In the genomic region with DNA sequence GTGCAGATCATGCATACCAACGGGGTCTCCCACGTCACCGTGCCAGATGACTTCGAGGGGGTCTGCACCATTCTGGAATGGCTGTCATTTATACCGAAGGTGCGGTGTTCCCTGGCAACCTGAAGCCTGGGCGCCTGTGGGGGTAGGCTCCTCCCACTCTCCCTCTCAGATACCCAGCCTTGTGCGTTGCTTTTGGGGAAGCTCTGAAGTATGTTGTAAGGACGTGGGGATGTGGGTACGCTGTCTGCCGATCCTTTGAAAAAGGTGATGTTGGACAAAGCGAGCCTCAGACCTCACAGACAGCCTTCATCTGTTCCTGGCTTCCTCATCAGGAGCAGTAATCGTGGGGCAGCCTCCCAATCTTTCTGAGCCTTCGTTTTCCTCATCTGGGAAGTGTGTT, we compare ENCODE assay signal across 26 mouse cellular contexts. TPM values are rescaled to one million over a fixed set of nuclear protein-coding genes. Genes with fewer than 3 reads are reported as not detected.
DNase-seq lines count a peak whose midpoint lies in the region; ATAC-seq and TF ChIP-seq lines count a peak whose summit lies in the region.
"Had no signal": no experiment of that assay in that cellular context is flagged by ENCODE, and none has a peak within 500 bp of the region (broad histone marks: within the 10 kb centered on the region; RNA-seq: fewer than 3 reads in every experiment).

No protein-coding gene starts in this region.

- 0 out of 2 replicates have a peak, but pooled peaks have one; percentile 42 for ATAC-seq in common myeloid progenitor, adult 5-6 weeks (replicated peaks; ENCODE audit: low read depth, poor library complexity, severe bottlenecking)
- peak; percentile 87 for ATAC-seq in granulocyte monocyte progenitor cell, adult 5-6 weeks (replicated peaks; ENCODE audit: poor library complexity, severe bottlenecking)
- peak; percentile 35; the same call in 1 of the 2 replicates for ATAC-seq in megakaryocyte, adult 5-6 weeks (ENCODE audit: poor library complexity, severe bottlenecking)
- peak; percentile 77 for ATAC-seq in megakaryocyte progenitor cell, adult 5-6 weeks (replicated peaks; ENCODE audit: poor library complexity)
- ATAC-seq in forebrain, embryonic 16.5 days = no peak
- ATAC-seq: activated CD4-positive, CD25-positive, alpha-beta regulatory T cell, adult 4 months; CD4-positive, CD25-positive, alpha-beta regulatory T cell, adult 4 months; Patski had no signal

- no peaks in the 10 kb centered on the region for H3K9me3 ChIP-seq in forebrain, embryonic 16.5 days (ENCODE audit: control insufficient read depth, low read length)
- H3K9me3 ChIP-seq: G1E had no signal

- H3K36me3 ChIP-seq in forebrain, embryonic 16.5 days (ENCODE audit: control insufficient read depth, insufficient read depth) = no peaks in the 10 kb centered on the region
- H3K36me3 ChIP-seq: G1E had no signal

- H3K4me1 ChIP-seq in forebrain, embryonic 16.5 days (replicated peaks; ENCODE audit: control insufficient read depth, insufficient read depth, low read length) = no peaks in the 10 kb centered on the region
- H3K4me1 ChIP-seq in cerebellum, adult 2 months (ENCODE audit: control insufficient read depth, insufficient read depth, low read length) = no peaks in the 10 kb centered on the region

- no peak overlapping the region for H3K9ac ChIP-seq in forebrain, embryonic 16.5 days (replicated peaks; ENCODE audit: low read depth, low read length)

- DNase-seq in adrenal gland, postnatal 4 days (ENCODE audit: low spot score in 2 of 2) = no peak
- no peak for DNase-seq in cerebellum, adult 9-10 months
- no peak for DNase-seq in cerebellum, adult 2 months
- DNase-seq: adrenal gland, adult 2 months; adrenal gland, adult 8-10 months; adrenal gland, postnatal 10 days; adrenal gland, postnatal 14 days; adrenal gland, postnatal 25 days; adrenal gland, postnatal 36 days; B cell, adult 2 months; cerebellum, adult 11 months; cerebellum, adult 11-12 months; cerebellum, adult 18-20 months had no signal

- WGBS in forebrain, embryonic 16.5 days = 47% methylated on average over 14 of the region's 14 CpGs
- 36% methylated on average over 14 of the region's 14 CpGs for WGBS in cerebellum, adult 2 months

- H3K4me2 ChIP-seq in forebrain, embryonic 16.5 days (ENCODE audit: low read length) = no peak overlapping the region

- H3K27ac ChIP-seq in forebrain, embryonic 16.5 days (ENCODE audit: low read length) = no peak overlapping the region
- no peak overlapping the region for H3K27ac ChIP-seq in cerebellum, adult 2 months (ENCODE audit: insufficient read depth, low read length)

- TF ChIP-seq POLR2A in cerebellum, adult 2 months (IDR thresholded peaks at IDR 0.05; ENCODE audit: borderline replicate concordance, insufficient read depth, low read length) = no peak

- no peak for TF ChIP-seq CTCF in cerebellum, adult 2 months (IDR thresholded peaks at IDR 0.05; ENCODE audit: borderline replicate concordance, insufficient read depth, low read depth, low read length)

- no peak overlapping the region for H3K4me3 ChIP-seq in forebrain, embryonic 16.5 days (replicated peaks; ENCODE audit: low read length)
- H3K4me3 ChIP-seq in cerebellum, adult 2 months (replicated peaks; ENCODE audit: insufficient read depth, low read depth, low read length) = no peak overlapping the region

- no peaks in the 10 kb centered on the region for H3K27me3 ChIP-seq in forebrain, embryonic 16.5 days (replicated peaks; ENCODE audit: control insufficient read depth, insufficient read depth, low read length)
- no peaks in the 10 kb centered on the region for H3K27me3 ChIP-seq in cerebellum, adult 2 months (ENCODE audit: control insufficient read depth, insufficient read depth, low read length)
- H3K27me3 ChIP-seq: CH12.LX, Patski had no signal

RNA-seq across cellular contexts. Expression of a gene that starts 33.9 kb away (rescaled TPM):
- total RNA-seq in common myeloid progenitor, adult 5-6 weeks (2017) = not detected in 2 replicates
- not detected in 2 replicates for total RNA-seq in granulocyte monocyte progenitor cell, adult 5-6 weeks (2014; fragmentation: Nextera tagmentation)
- total RNA-seq in granulocyte monocyte progenitor cell, adult 5-6 weeks (2017) = not detected in 2 replicates
- not detected in 2 replicates for total RNA-seq in megakaryocyte, adult 5-6 weeks (2015)
- total RNA-seq in megakaryocyte, adult 5-6 weeks (2017) = not detected in 2 replicates
- not detected in 2 replicates for total RNA-seq in megakaryocyte progenitor cell, adult 5-6 weeks (2015)
- not detected in 2 replicates for total RNA-seq in megakaryocyte progenitor cell, adult 5-6 weeks (2017)
- not detected for total RNA-seq in adrenal gland, postnatal 4 days (2021)
- polyA plus RNA-seq in forebrain, embryonic 16.5 days (2015; fragmentation: Nextera tagmentation; extraction: Ambion mirVana) = 0.24 and 0.68 TPM in 2 replicates
- polyA plus RNA-seq in cerebellum, adult 2 months (2012; rRNA removed) = not detected in 2 replicates
- total RNA-seq: adrenal gland, adult 18-20 months; adrenal gland, adult 2 months; adrenal gland, adult 8-10 months; adrenal gland, postnatal 10 days; adrenal gland, postnatal 14 days; adrenal gland, postnatal 25 days; adrenal gland, postnatal 36 days; CH12.LX; MEL had no signal
- polyA plus RNA-seq: activated CD4-positive, CD25-positive, alpha-beta regulatory T cell, adult 4 months; adrenal gland, adult 2 months; C2C12; CD4-positive, CD25-positive, alpha-beta regulatory T cell, adult 4 months; G1E; Patski had no signal

RNA-seq across cellular contexts. Expression of a gene that starts 49.2 kb away (rescaled TPM):
- total RNA-seq in common myeloid progenitor, adult 5-6 weeks (2017) = 0.73 and 1.3 TPM in 2 replicates
- 0.15 and 1.0 TPM in 2 replicates for total RNA-seq in granulocyte monocyte progenitor cell, adult 5-6 weeks (2014; fragmentation: Nextera tagmentation)
- 0.82 and 1.5 TPM in 2 replicates for total RNA-seq in granulocyte monocyte progenitor cell, adult 5-6 weeks (2017)
- total RNA-seq in megakaryocyte, adult 5-6 weeks (2015) = 4.3 and 8.6 TPM in 2 replicates
- 5.2 and 12.5 TPM in 2 replicates for total RNA-seq in megakaryocyte, adult 5-6 weeks (2017)
- total RNA-seq in megakaryocyte progenitor cell, adult 5-6 weeks (2015) = 1.5 and 1.6 TPM in 2 replicates
- 0.58 and 2.0 TPM in 2 replicates for total RNA-seq in megakaryocyte progenitor cell, adult 5-6 weeks (2017)
- 1 to 10 TPM; 1.2 to 1.5 TPM for total RNA-seq in adrenal gland, postnatal 4 days (2021)
- polyA plus RNA-seq in forebrain, embryonic 16.5 days (2015; fragmentation: Nextera tagmentation; extraction: Ambion mirVana) = 0.65 and 0.91 TPM in 2 replicates
- polyA plus RNA-seq in cerebellum, adult 2 months (2012; rRNA removed) = 0.67 and 0.69 TPM in 2 replicates
- polyA plus RNA-seq: adrenal gland, adult 2 months; G1E had no signal
